Mouse (Mus musculus) ES-Bruce4 (cell line): ENCODE measurements at regions not wholly inside any gene's neighbourhood (a gene's known extent, or its start where the extent isn't known, plus 50 kb on each side); places are given as distances from the start of the nearest gene placed in this dataset.

ENCODE experiments used
- CTCF ChIP-seq: IDR thresholded peaks from one replicate; pipeline ENCODE4 v1.8.1; 2011; ENCODE audit warnings: low read depth, low read length
- EP300 ChIP-seq: IDR thresholded peaks from 2 replicates; pipeline ENCODE4 v1.6.1; 2011; ENCODE audit warnings: low read depth, low read length; ENCODE audit not compliant: insufficient read depth
- POLR2A ChIP-seq: IDR thresholded peaks from one replicate; pipeline ENCODE4 v1.8.1; 2011; ENCODE audit warnings: low read length; ENCODE audit not compliant: insufficient read depth

GRCm38 (mm10) chr16:30900121-30900520 is 181.1 kb downstream of the Xxylt1 start:
- TF ChIP-seq CTCF (no peak), EP300 (no peak), POLR2A (no peak)
